Mouse (Mus musculus) spleen, adult 18-20 months (tissue): Measurements from ENCODE around the gene Stpg1.

Experiments
- DNase-seq, 2 experiments: peaks; one replicate each; pipeline ENCODE4 v3.0.0; 2022; ENCODE audit warnings: mixed read lengths in 2 of 2

Stpg1 gene

GRCm38 (mm10) chr4:135494521-135495396 is at the start of gene Stpg1, which contains the start of gene Nipal3:
TSS of gene Stpg1 (plus strand) at chr4:135494790.
TSS of gene Nipal3 (minus strand) at chr4:135495038.
- DNase-seq = peak; percentile 83

GRCm38 (mm10) chr4:135451360-135452015 is 43.1 kb upstream of the Stpg1 start:
- DNase-seq = no peak

GRCm38 (mm10) chr4:135453164-135453563 is 41.4 kb upstream of the Stpg1 start:
- DNase-seq = no peak

GRCm38 (mm10) chr4:135453572-135453971 is 41.0 kb upstream of the Stpg1 start:
- DNase-seq = no peak

- no peak for DNase-seq
These were observed 31.2 kb upstream of the Stpg1 start for GRCm38 (mm10) chr4:135463406-135463805.

GRCm38 (mm10) chr4:135477851-135478250 is 16.7 kb upstream of the Stpg1 start:
- DNase-seq = no peak

- DNase-seq = no peak
These were observed 14.2 kb upstream of the Stpg1 start for GRCm38 (mm10) chr4:135480370-135480769.

- DNase-seq = no peak
These were observed 9.5 kb upstream of the Stpg1 start for GRCm38 (mm10) chr4:135485086-135485485.

GRCm38 (mm10) chr4:135486352-135486751 is 8.2 kb upstream of the Stpg1 start:
- DNase-seq = no peak

GRCm38 (mm10) chr4:135489256-135489655 is 5.3 kb upstream of the Stpg1 start:
- no peak for DNase-seq

- no peak for DNase-seq
These were observed 1.3 kb upstream of the Stpg1 start for GRCm38 (mm10) chr4:135493271-135493670.

GRCm38 (mm10) chr4:135493691-135494520 is 684 bp upstream of the Stpg1 start:
- DNase-seq = peak; percentile 32 to 53

- no peak for DNase-seq
These were observed 804 bp downstream of the Stpg1 start for GRCm38 (mm10) chr4:135495397-135495791.

GRCm38 (mm10) chr4:135495810-135496209 is 1.2 kb downstream of the Stpg1 start:
- DNase-seq = no peak

- no peak for DNase-seq
These were observed 3.5 kb downstream of the Stpg1 start for GRCm38 (mm10) chr4:135498136-135498535.

- peak; percentile 23 to 40 for DNase-seq
These were observed 5.2 kb downstream of the Stpg1 start for GRCm38 (mm10) chr4:135499831-135500230.

- no peak for DNase-seq
These were observed 7.0 kb downstream of the Stpg1 start for GRCm38 (mm10) chr4:135501587-135501986.

- no peak for DNase-seq
These were observed 11.2 kb downstream of the Stpg1 start for GRCm38 (mm10) chr4:135505794-135506193.

GRCm38 (mm10) chr4:135507547-135508350 is 13.2 kb downstream of the Stpg1 start:
- DNase-seq = peak in 1 of 2 experiments; percentile 19

- peak in 1 of 2 experiments; percentile 53 for DNase-seq
These were observed 13.9 kb downstream of the Stpg1 start for GRCm38 (mm10) chr4:135508419-135509039.

- DNase-seq = no peak
These were observed 14.9 kb downstream of the Stpg1 start for GRCm38 (mm10) chr4:135509515-135509914.

- DNase-seq = no peak
These were observed 19.3 kb downstream of the Stpg1 start for GRCm38 (mm10) chr4:135513865-135514264.
